Mouse (Mus musculus): ENCODE measurements around the gene Plekhh2. TPM values are rescaled to one million over a fixed set of nuclear protein-coding genes. Genes with fewer than 3 reads are reported as not detected.

The Plekhh2 gene
- polyA plus RNA-seq, 1 experiment: 3.2 TPM

- 68% methylated on average over 8 of the region's 8 CpGs for WGBS
- TF ChIP-seq POLR2A (IDR thresholded peaks at IDR 0.05; ENCODE audit: low read depth, low read length) (no peak), CTCF (conservative IDR thresholded peaks at IDR 0.05; ENCODE audit: insufficient read depth, insufficient read length, low read depth, low read length) (no peak)
- no peak overlapping the region for H3K27ac ChIP-seq (ENCODE audit: insufficient read depth, low read depth, low read length)
Observed at GRCm38 (mm10) chr17:84581740-84582414, 70.2 kb downstream of the Plekhh2 start.

GRCm38 (mm10) chr17:84584107-84584506 is 72.4 kb downstream of the Plekhh2 start:
- TF ChIP-seq CTCF (conservative IDR thresholded peaks at IDR 0.05; ENCODE audit: insufficient read depth, insufficient read length, low read depth, low read length): no peak
- no peak for TF ChIP-seq POLR2A (IDR thresholded peaks at IDR 0.05; ENCODE audit: low read depth, low read length)
- Histone ChIP-seq H3K4me3 (ENCODE audit: insufficient read depth, low read depth, low read length) (no peak overlapping the region), H3K36me3 (ENCODE audit: control insufficient read depth, insufficient read depth, low read length) (no peaks in the 10 kb centered on the region), H3K27me3 (replicated peaks; ENCODE audit: control insufficient read depth, insufficient read depth, low read length) (no peaks in the 10 kb centered on the region), H3K27ac (ENCODE audit: insufficient read depth, low read depth, low read length) (no peak overlapping the region), H3K4me1 (ENCODE audit: control insufficient read depth, insufficient read depth, low read length) (peaks cover 4% of the 10 kb centered on the region; the same call in 1 of the 2 replicates)
- WGBS: 49% methylated on average over 9 of the region's 9 CpGs
- DNase-seq: peak; percentile 30

More at GRCm38 (mm10) chr17:84581740-84582414, 70.2 kb downstream of the Plekhh2 start:
- Histone ChIP-seq H3K4me1 (ENCODE audit: control insufficient read depth, insufficient read depth, low read length) (peaks cover 4% of the 10 kb centered on the region; the same call in 1 of the 2 replicates), H3K27me3 (replicated peaks; ENCODE audit: control insufficient read depth, insufficient read depth, low read length) (no peaks in the 10 kb centered on the region), H3K4me3 (ENCODE audit: insufficient read depth, low read depth, low read length) (no peak overlapping the region), H3K36me3 (ENCODE audit: control insufficient read depth, insufficient read depth, low read length) (no peaks in the 10 kb centered on the region)
- no peak for DNase-seq

GRCm38 (mm10) chr17:84585104-84585503 is 73.4 kb downstream of the Plekhh2 start:
- Histone ChIP-seq H3K4me3 (ENCODE audit: insufficient read depth, low read depth, low read length) (no peak overlapping the region), H3K27me3 (replicated peaks; ENCODE audit: control insufficient read depth, insufficient read depth, low read length) (no peaks in the 10 kb centered on the region), H3K27ac (ENCODE audit: insufficient read depth, low read depth, low read length) (no peak overlapping the region), H3K36me3 (ENCODE audit: control insufficient read depth, insufficient read depth, low read length) (no peaks in the 10 kb centered on the region), H3K4me1 (ENCODE audit: control insufficient read depth, insufficient read depth, low read length) (no peaks in the 10 kb centered on the region)
- WGBS: 64% methylated on average over 8 of the region's 8 CpGs
- no peak for DNase-seq
- TF ChIP-seq POLR2A (IDR thresholded peaks at IDR 0.05; ENCODE audit: low read depth, low read length) (no peak), CTCF (conservative IDR thresholded peaks at IDR 0.05; ENCODE audit: insufficient read depth, insufficient read length, low read depth, low read length) (no peak)

- DNase-seq: no peak
- Histone ChIP-seq H3K36me3 (ENCODE audit: control insufficient read depth, insufficient read depth, low read length) (no peaks in the 10 kb centered on the region), H3K4me1 (ENCODE audit: control insufficient read depth, insufficient read depth, low read length) (no peaks in the 10 kb centered on the region), H3K4me3 (ENCODE audit: insufficient read depth, low read depth, low read length) (no peak overlapping the region), H3K27ac (ENCODE audit: insufficient read depth, low read depth, low read length) (no peak overlapping the region), H3K27me3 (replicated peaks; ENCODE audit: control insufficient read depth, insufficient read depth, low read length) (no peaks in the 10 kb centered on the region)
- 87% methylated on average over 7 of the region's 7 CpGs for WGBS
- TF ChIP-seq CTCF (conservative IDR thresholded peaks at IDR 0.05; ENCODE audit: insufficient read depth, insufficient read length, low read depth, low read length) (no peak), POLR2A (IDR thresholded peaks at IDR 0.05; ENCODE audit: low read depth, low read length) (no peak)
Observed at GRCm38 (mm10) chr17:84590065-84590464, 78.4 kb downstream of the Plekhh2 start.

DNA sequence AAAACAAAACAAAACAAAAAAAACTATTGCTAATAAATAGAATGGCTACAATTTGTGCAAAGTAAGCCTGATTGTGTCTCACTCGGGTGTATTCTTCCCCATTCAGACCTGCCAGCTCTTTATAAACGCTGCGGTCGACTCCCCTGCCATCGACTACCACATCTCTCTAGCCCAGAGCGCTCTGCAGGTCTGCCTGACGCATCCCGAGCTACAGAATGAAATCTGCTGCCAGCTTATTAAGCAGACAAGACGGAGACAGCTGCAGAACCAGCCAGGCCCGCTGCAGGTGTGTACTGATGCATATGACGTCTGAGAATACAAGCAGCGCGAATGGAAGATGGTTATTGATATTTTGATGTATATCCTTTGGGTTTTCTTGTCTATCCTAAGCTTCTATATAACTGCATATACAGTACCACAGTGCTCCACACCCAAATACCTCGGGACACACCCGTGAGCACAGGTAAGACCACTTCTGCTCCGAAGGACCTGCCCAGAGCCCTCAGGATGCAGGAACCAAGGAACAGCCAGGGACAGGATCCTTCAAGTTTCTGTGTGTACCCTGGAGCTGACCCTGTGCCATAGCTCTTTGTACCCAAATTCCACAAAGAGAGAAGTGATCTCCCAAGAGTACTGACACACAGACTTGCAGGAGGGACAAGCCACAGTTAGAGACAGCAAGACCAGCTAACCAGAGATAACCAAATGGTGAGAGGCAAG is 79.9 kb downstream of the Plekhh2 start:
- Histone ChIP-seq H3K36me3 (ENCODE audit: control insufficient read depth, insufficient read depth, low read length) (no peaks in the 10 kb centered on the region), H3K27me3 (replicated peaks; ENCODE audit: control insufficient read depth, insufficient read depth, low read length) (no peaks in the 10 kb centered on the region)

GRCm38 (mm10) chr17:84596015-84596441 is 84.3 kb downstream of the Plekhh2 start:
- 51% methylated on average over 10 of the region's 10 CpGs for WGBS

More for the DNA sequence above, 79.9 kb downstream of the Plekhh2 start:
- Histone ChIP-seq H3K4me1 (ENCODE audit: control insufficient read depth, insufficient read depth, low read length) (no peaks in the 10 kb centered on the region), H3K4me3 (ENCODE audit: insufficient read depth, low read depth, low read length) (no peak overlapping the region), H3K27ac (ENCODE audit: insufficient read depth, low read depth, low read length) (no peak overlapping the region)
- no peak for TF ChIP-seq CTCF (conservative IDR thresholded peaks at IDR 0.05; ENCODE audit: insufficient read depth, insufficient read length, low read depth, low read length)
- TF ChIP-seq POLR2A (IDR thresholded peaks at IDR 0.05; ENCODE audit: low read depth, low read length): no peak
- no peak for DNase-seq
- WGBS: 95% methylated on average over 16 of the region's 16 CpGs

DNA sequence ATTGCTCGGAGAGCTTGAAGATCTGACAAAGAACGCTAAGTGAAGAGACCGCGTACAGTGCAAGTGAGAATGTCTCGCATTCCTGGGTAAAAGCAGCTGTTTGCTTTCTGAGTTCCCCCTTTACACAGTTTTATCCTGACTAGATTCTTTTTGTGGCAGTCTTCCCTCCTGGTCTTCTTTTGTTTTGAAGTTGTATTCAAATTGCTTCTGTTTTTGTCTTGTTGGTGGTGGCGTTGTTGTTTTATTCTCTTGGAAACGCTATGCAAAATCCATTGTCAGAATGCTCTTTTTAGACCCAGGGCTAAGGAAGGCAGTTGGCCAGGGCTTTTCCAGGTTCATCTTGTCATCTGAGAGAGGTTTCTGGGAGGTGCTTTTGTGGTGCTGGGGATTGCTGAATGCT is 84.8 kb downstream of the Plekhh2 start:
- WGBS: 77% methylated on average over 7 of the region's 7 CpGs
- DNase-seq: no peak
- Histone ChIP-seq H3K27me3 (replicated peaks; ENCODE audit: control insufficient read depth, insufficient read depth, low read length) (no peaks in the 10 kb centered on the region), H3K36me3 (ENCODE audit: control insufficient read depth, insufficient read depth, low read length) (no peaks in the 10 kb centered on the region), H3K4me1 (ENCODE audit: control insufficient read depth, insufficient read depth, low read length) (peaks cover 7% of the 10 kb centered on the region; the same call in 1 of the 2 replicates), H3K4me3 (ENCODE audit: insufficient read depth, low read depth, low read length) (no peak overlapping the region), H3K27ac (ENCODE audit: insufficient read depth, low read depth, low read length) (no peak overlapping the region)
- TF ChIP-seq POLR2A (IDR thresholded peaks at IDR 0.05; ENCODE audit: low read depth, low read length) (no peak), CTCF (conservative IDR thresholded peaks at IDR 0.05; ENCODE audit: insufficient read depth, insufficient read length, low read depth, low read length) (no peak)

More at GRCm38 (mm10) chr17:84596015-84596441, 84.3 kb downstream of the Plekhh2 start:
- Histone ChIP-seq H3K27me3 (replicated peaks; ENCODE audit: control insufficient read depth, insufficient read depth, low read length) (no peaks in the 10 kb centered on the region), H3K4me1 (ENCODE audit: control insufficient read depth, insufficient read depth, low read length) (peaks cover 7% of the 10 kb centered on the region; the same call in 1 of the 2 replicates), H3K36me3 (ENCODE audit: control insufficient read depth, insufficient read depth, low read length) (no peaks in the 10 kb centered on the region), H3K4me3 (ENCODE audit: insufficient read depth, low read depth, low read length) (no peak overlapping the region), H3K27ac (ENCODE audit: insufficient read depth, low read depth, low read length) (no peak overlapping the region)
- no peak for DNase-seq
- no peak for TF ChIP-seq CTCF (conservative IDR thresholded peaks at IDR 0.05; ENCODE audit: insufficient read depth, insufficient read length, low read depth, low read length)
- TF ChIP-seq POLR2A (IDR thresholded peaks at IDR 0.05; ENCODE audit: low read depth, low read length): no peak
